In the genomic region with DNA sequence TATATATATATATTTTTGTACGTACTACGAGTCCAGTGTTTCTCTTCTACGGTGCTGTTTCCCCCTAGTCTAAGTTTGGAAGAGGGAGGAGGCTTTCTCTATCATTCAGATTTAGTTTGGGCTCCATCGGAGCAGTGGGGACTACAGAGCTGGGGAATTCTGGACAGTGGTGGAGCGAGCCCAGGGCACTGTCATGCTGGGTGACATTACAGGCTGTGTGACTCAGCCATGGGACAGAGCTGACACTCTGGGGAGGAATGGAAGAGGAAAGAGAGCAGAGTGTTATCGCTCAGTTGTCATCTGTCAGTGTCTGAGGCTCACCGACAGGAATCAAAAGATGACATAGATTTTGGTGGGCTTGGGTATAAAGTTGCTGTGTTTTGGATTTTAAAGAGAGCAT, we compare ENCODE assay signal across 17 mouse cellular contexts.
A peak's percentile ranks its signal among the peaks of the same experiment; 100 is the strongest.
DNase-seq lines count a peak whose midpoint lies in the region; ATAC-seq lines count a peak whose summit lies in the region.
"Had no signal": no experiment of that assay in that cellular context is flagged by ENCODE, and none has a peak within 500 bp of the region (broad histone marks: within the 10 kb centered on the region; RNA-seq: fewer than 3 reads in every experiment).

No protein-coding gene starts in this region.

- peak overlapping the region; percentile 52; the same call in 1 of the 2 replicates for H3K4me2 ChIP-seq in hindbrain, embryonic 13.5 days
- H3K4me2 ChIP-seq in midbrain, embryonic 16.5 days (ENCODE audit: low read length) = no peak overlapping the region; the same call in 1 of the 2 replicates
- H3K4me2 ChIP-seq: embryonic facial prominence, embryonic 13.5 days; liver, embryonic 15.5 days had no signal

- H3K27ac ChIP-seq in forebrain, embryonic 10.5 days = peak overlapping the region; percentile 80
- no peak overlapping the region for H3K27ac ChIP-seq in hindbrain, embryonic 13.5 days
- no peak overlapping the region for H3K27ac ChIP-seq in midbrain, embryonic 16.5 days (ENCODE audit: low read length)
- H3K27ac ChIP-seq: embryonic facial prominence, embryonic 13.5 days; liver, embryonic 15.5 days; macrophage had no signal

- DNase-seq in adrenal gland, adult 2 months = peak; percentile 66
- no peak for DNase-seq in adrenal gland, adult 8-10 months
- DNase-seq in forebrain, embryonic 10.5 days (ENCODE audit: extremely low spot score, low spot score) = no peak
- no peak for DNase-seq in right cerebral cortex, postnatal 4 days
- no peak for DNase-seq in left cerebral cortex, postnatal 36 days (ENCODE audit: low spot score in 2 of 2)
- no peak for DNase-seq in lung, postnatal 25 days (ENCODE audit: low spot score)
- DNase-seq: cerebellum, adult 9-11 months; heart, adult 18-20 months; heart, postnatal 4 days; kidney, adult 9 months; right cerebral cortex, adult 18-20 months; thymus, adult 18-20 months had no signal

- H3K9ac ChIP-seq in hindbrain, embryonic 13.5 days = no peak overlapping the region
- no peak overlapping the region for H3K9ac ChIP-seq in midbrain, embryonic 16.5 days (ENCODE audit: low read depth, low read length)
- H3K9ac ChIP-seq: embryonic facial prominence, embryonic 13.5 days; liver, embryonic 15.5 days had no signal

- no peaks in the 10 kb centered on the region for H3K27me3 ChIP-seq in forebrain, embryonic 10.5 days (ENCODE audit: poor library complexity, severe bottlenecking)
- H3K27me3 ChIP-seq in hindbrain, embryonic 13.5 days = peaks cover 6% of the 10 kb centered on the region; the same call in 1 of the 2 replicates
- H3K27me3 ChIP-seq in midbrain, embryonic 16.5 days (ENCODE audit: control insufficient read depth, insufficient read depth, low read depth, low read length) = no peaks in the 10 kb centered on the region
- H3K27me3 ChIP-seq: embryonic facial prominence, embryonic 13.5 days; liver, embryonic 15.5 days had no signal

- H3K36me3 ChIP-seq in forebrain, embryonic 10.5 days (replicated peaks) = peaks cover 15% of the 10 kb centered on the region
- no peaks in the 10 kb centered on the region for H3K36me3 ChIP-seq in hindbrain, embryonic 13.5 days
- H3K36me3 ChIP-seq in midbrain, embryonic 16.5 days (ENCODE audit: control insufficient read depth, insufficient read depth, low read length) = no peaks in the 10 kb centered on the region; the same call in 1 of the 2 replicates
- H3K36me3 ChIP-seq: embryonic facial prominence, embryonic 13.5 days; liver, embryonic 15.5 days had no signal

- peaks cover 55% of the 10 kb centered on the region for H3K4me1 ChIP-seq in forebrain, embryonic 10.5 days
- peaks cover 30% of the 10 kb centered on the region for H3K4me1 ChIP-seq in hindbrain, embryonic 13.5 days (replicated peaks)
- peaks cover 19% of the 10 kb centered on the region for H3K4me1 ChIP-seq in midbrain, embryonic 16.5 days (ENCODE audit: control insufficient read depth, insufficient read depth, low read length)
- H3K4me1 ChIP-seq: liver, embryonic 15.5 days had no signal

- no peaks in the 10 kb centered on the region for H3K9me3 ChIP-seq in forebrain, embryonic 10.5 days
- H3K9me3 ChIP-seq in hindbrain, embryonic 13.5 days = no peaks in the 10 kb centered on the region
- H3K9me3 ChIP-seq in midbrain, embryonic 16.5 days (replicated peaks; ENCODE audit: control insufficient read depth, low read length, poor library complexity, severe bottlenecking) = no peaks in the 10 kb centered on the region
- H3K9me3 ChIP-seq: embryonic facial prominence, embryonic 13.5 days; liver, embryonic 15.5 days had no signal

- no peak overlapping the region for H3K4me3 ChIP-seq in forebrain, embryonic 10.5 days
- no peak overlapping the region for H3K4me3 ChIP-seq in hindbrain, embryonic 13.5 days
- no peak overlapping the region for H3K4me3 ChIP-seq in midbrain, embryonic 16.5 days (ENCODE audit: low read depth, low read length)
- H3K4me3 ChIP-seq: embryonic facial prominence, embryonic 13.5 days; liver, embryonic 15.5 days had no signal

- ATAC-seq in hindbrain, embryonic 13.5 days (ENCODE audit: low FRiP score) = 0 out of 2 replicates have a peak, but pooled peaks have one; percentile 23
- ATAC-seq in midbrain, embryonic 16.5 days = peak; percentile 18; the same call in 1 of the 2 replicates

- 81% methylated on average over 7 of the region's 7 CpGs for WGBS in forebrain, embryonic 10.5 days
- 40% methylated on average over 7 of the region's 7 CpGs for WGBS in hindbrain, embryonic 13.5 days
- 48% methylated on average over 7 of the region's 7 CpGs for WGBS in midbrain, embryonic 16.5 days

- intact Hi-C loops in left cerebral cortex, postnatal 36 days (cut with DNase I) = no loop called here
